ENCODE assay signal across 8 mouse cellular contexts in the genomic region with DNA sequence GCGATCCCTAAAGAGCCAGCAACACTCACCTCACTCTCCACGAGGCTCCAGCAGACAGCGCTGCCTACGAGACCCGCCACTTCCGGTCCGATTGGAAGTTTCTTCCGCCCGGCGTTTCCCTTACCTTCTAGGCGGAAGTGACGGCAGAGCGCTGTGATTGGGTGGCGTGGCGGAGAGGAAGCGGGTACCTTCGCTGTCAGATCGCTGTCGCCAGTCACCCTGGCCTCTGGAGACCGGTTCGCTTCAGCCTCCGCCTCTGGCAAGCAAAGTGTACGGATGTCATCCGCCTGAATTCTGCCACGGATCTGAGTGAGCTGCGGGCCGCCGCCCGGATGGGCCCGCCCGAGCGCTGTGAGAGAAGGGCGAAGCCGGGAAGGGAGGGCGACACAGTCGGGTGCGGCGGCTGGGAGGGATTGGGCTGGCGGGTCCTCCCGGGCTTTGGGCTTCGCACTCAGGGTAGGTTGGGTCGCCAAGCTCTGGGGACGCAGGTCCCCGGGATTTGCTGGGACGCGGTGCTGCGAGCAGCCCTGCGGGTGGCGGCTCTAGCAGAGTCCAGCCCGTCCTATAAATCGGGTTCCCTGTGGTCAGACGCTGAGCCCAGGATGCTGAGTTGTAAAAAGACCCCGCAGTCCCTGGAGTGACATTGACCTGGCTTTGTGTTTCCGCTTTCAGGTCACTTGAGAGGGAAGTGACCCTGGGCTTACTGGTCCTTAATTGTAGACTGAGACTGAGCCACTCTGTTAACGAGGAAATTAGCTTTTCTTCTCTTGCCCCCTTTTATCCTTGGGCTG. TPM values are rescaled to one million over a fixed set of nuclear protein-coding genes. Genes with fewer than 3 reads are reported as not detected.
DNase-seq lines count a peak whose midpoint lies in the region; ATAC-seq lines count a peak whose summit lies in the region.

A gene (plus strand): TSS at position 67 of the 791 bp plus-strand sequence.
A gene (minus strand): TSS at position 93 of the 791 bp plus-strand sequence.

- ATAC-seq in hindbrain, embryonic 14.5 days (ENCODE audit: low FRiP score): peak; percentile 100

- peak within 1 kb of the TSS; percentile 80 for H3K9ac ChIP-seq in hindbrain, embryonic 14.5 days

- H3K4me3 ChIP-seq in hindbrain, embryonic 14.5 days (replicated peaks; ENCODE audit: low read length): peak within 1 kb of the TSS; percentile 82

- no peaks in the 10 kb centered on the region for H3K27me3 ChIP-seq in hindbrain, embryonic 14.5 days (ENCODE audit: control insufficient read depth, insufficient read depth, low read length)

- peaks cover 16% of the 10 kb centered on the region for H3K4me1 ChIP-seq in hindbrain, embryonic 14.5 days (replicated peaks; ENCODE audit: control insufficient read depth, insufficient read depth, low read length)

- peak; percentile 95 for DNase-seq in R1 (ENCODE audit: low read depth, low spot score)
- peak; percentile 93 to 95 for DNase-seq in cerebellum, postnatal 25 days
- peak; percentile 87 to 91 for DNase-seq in frontal cortex, postnatal 25 days (ENCODE audit: low spot score in 2 of 2)
- DNase-seq in hindbrain, embryonic 14.5 days (ENCODE audit: low spot score): peak; percentile 99
- DNase-seq in layer of hippocampus, postnatal 36 days: peak; percentile 93 to 94
- peak; percentile 97 for DNase-seq in lung, postnatal 36 days
- peak; percentile 98 for DNase-seq in retina, postnatal 1 day
- peak; percentile 90 to 91 for DNase-seq in urinary bladder, adult 18-20 months (ENCODE audit: low spot score in 2 of 2)

- peak within 1 kb of the TSS; percentile 89 for H3K27ac ChIP-seq in hindbrain, embryonic 14.5 days

- no peaks in the 10 kb centered on the region for H3K9me3 ChIP-seq in hindbrain, embryonic 14.5 days (ENCODE audit: control insufficient read depth, low read length)

- H3K4me2 ChIP-seq in hindbrain, embryonic 14.5 days (replicated peaks): peak within 1 kb of the TSS; percentile 60

- H3K36me3 ChIP-seq in hindbrain, embryonic 14.5 days (replicated peaks; ENCODE audit: control insufficient read depth, insufficient read depth): peaks cover 25% of the 10 kb centered on the region

- under 1% methylated on average over 54 of the region's 55 CpGs for WGBS in hindbrain, embryonic 14.5 days

RNA-seq across cellular contexts. Expression of the first gene that starts in this region (rescaled TPM):
- polyA plus RNA-seq in hindbrain, embryonic 14.5 days (2014; fragmentation: Nextera tagmentation; extraction: Ambion mirVana): 38.2 and 41.8 TPM in 2 replicates
- total RNA-seq in layer of hippocampus, postnatal 36 days (2021): 10 to 100 TPM; 39.9 to 44.1 TPM

RNA-seq across cellular contexts. Expression of the second gene that starts in this region (rescaled TPM):
- polyA plus RNA-seq in hindbrain, embryonic 14.5 days (2014; fragmentation: Nextera tagmentation; extraction: Ambion mirVana): 30.6 and 36.4 TPM in 2 replicates
- total RNA-seq in layer of hippocampus, postnatal 36 days (2021): 10 to 100 TPM; 20.7 to 24.7 TPM

Comparison
In these comparisons a context has a peak if more than half of its experiments do, and no peak if none do; other contexts are left out.
1. Peak in every context shown above with its lines: DNase-seq, ATAC-seq, H3K4me3 ChIP-seq and H3K27ac ChIP-seq.